Mouse (Mus musculus) heart, adult 18-20 months (tissue): ENCODE data around the gene Olfr625-ps1. TPM values are rescaled to one million over a fixed set of nuclear protein-coding genes. Genes with fewer than 3 reads are reported as not detected.
"Not testable (repeated sequence)": the region's sequence is repeated elsewhere in the genome, so short reads cannot be mapped to it uniquely, and the experiment has no call there.

ENCODE experiments used
- DNase-seq, 2 experiments: peaks; one replicate each; pipeline ENCODE4 v3.0.0; 2021 to 2022; ENCODE audit warnings: mixed read lengths in 1 of 2
- long read RNA-seq, 2 experiments: library from polyadenylated mRNA; stranded (forward); transcript quantifications; one replicate each; pipeline ENCODE4 v2.0.0; 2021
- total RNA-seq, 2 experiments: library from RNA; stranded (reverse); gene quantifications; 2 replicates each; pipeline ENCODE4 v1.2.3; 2021

Olfr625-ps1 gene
- total RNA-seq: not detected
- long read RNA-seq, experiment 1: 0 reads
- long read RNA-seq, experiment 2: 0 reads

- no peak for DNase-seq
Observed at GRCm38 (mm10) chr7:103682420-103682819, at the start of gene Olfr625-ps1. Gene Olfr625-ps1 (plus strand): TSS chr7:103682720.

DNA sequence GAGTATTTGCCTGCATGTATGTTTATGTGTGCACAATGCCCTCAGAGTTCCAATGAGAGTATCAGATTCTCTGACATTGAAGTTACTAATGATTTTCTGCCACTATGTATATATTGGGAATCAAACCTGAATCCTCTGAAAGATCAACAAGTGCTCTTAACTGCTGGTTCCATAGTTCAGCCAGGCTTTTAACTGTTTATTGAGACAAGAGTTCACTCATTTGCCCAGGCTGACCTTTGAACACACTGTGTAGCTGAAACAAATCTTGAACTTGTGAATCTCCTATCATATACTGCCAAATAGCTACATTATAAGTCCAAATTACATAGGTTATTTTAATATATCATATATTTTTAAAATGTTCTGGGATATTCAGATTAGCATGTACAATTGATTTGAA, 45.7 kb upstream of the Olfr625-ps1 start:
- DNase-seq: no peak

GRCm38 (mm10) chr7:103642602-103643001, 39.9 kb upstream of the Olfr625-ps1 start, which contains the start of gene Olfr622:
Gene Olfr622 (minus strand): TSS chr7:103642702.
- DNase-seq: no peak

DNA sequence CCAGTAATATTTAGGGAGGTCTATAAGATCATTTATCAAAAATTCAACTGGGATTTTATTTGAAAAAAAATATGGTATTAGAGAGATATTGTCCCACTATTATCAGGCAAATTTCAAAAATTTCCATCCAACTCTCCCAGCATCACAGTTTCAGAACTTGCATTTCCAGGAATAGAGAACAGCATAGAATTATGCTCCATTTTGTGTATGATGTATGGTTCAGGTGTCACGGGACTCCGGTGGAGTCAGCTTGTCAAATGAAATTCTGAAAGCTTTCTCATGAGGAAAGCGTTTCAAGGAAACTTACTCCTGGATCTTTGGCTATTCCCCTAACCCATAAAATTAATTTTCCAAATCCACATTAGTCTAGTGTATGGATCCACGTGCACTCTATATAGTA, 38.5 kb upstream of the Olfr625-ps1 start:
- DNase-seq: no peak

GRCm38 (mm10) chr7:103663598-103663997, 18.9 kb upstream of the Olfr625-ps1 start, which contains the start of gene Olfr623:
Gene Olfr623 (minus strand): TSS chr7:103663698.
- no peak for DNase-seq

GRCm38 (mm10) chr7:103671091-103671490, 11.4 kb upstream of the Olfr625-ps1 start, which contains the start of gene Olfr624:
Gene Olfr624 (minus strand): TSS chr7:103671191.
- no peak for DNase-seq

DNA sequence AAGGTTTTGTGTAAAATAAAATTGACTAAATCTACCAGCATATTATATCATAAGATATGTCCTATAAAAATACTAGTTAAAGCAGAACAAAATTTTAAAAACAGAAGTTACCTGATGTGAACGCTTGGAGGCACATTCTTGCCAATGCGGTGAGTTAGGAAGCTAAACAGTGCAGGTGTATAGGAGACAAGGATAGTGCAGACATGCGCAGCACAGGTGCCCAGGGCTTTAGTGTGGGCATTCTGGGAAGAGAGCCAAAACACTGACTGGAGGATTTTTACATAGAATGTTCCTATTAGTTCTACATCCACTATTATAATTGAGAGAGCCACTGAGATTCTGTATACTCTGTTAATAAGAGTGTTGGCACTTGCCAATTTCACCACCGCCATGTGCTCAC, 16.9 kb downstream of the Olfr625-ps1 start:
- no peak for DNase-seq

GRCm38 (mm10) chr7:103712024-103712423, 29.5 kb downstream of the Olfr625-ps1 start:
- DNase-seq: peak in 1 of 2 experiments; percentile 7

DNA sequence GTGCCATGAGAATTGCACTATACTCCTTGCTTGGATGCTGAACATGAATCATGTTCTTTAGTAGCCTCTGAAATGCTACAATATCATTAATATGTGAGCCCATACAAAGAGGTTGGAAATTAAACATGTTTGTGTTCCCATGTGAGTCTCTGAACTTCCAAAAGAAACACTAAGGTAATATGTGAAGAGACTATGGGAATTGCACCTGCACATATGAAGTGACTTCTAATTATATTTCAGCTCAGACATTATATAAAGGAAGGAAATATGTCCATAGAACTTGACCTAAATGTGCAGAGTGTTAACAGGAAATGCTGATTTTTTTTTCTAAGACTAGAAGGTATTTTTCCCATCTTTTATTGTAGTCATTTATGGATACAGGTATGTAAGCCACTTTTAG, 31.9 kb downstream of the Olfr625-ps1 start, which contains the start of gene Olfr243:
Gene Olfr243 (plus strand): TSS at position 301 of the 400 bp plus-strand sequence.
- no peak for DNase-seq

GRCm38 (mm10) chr7:103716398-103716797, 33.9 kb downstream of the Olfr625-ps1 start:
- not testable (repeated sequence) for DNase-seq

DNA sequence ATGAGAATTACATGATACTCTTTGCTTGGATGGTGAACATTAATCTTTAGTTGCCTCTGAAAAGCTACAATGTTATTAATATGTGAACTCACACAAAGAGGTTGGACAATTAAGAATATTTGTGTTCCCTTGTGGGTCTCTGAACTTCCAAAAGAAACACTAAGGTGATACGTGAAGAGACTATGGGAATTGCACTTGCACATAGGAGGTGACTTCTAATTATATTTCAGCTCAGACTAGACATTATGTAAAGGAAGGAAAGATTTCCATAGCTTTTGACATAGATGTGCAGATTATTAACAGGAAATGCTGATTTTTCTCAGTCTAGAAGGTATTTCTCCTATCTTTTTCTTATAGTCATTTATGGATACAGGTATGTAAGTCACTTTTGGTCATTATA, 47.6 kb downstream of the Olfr625-ps1 start, which contains the start of gene Olfr628:
Gene Olfr628 (plus strand): TSS at position 301 of the 400 bp plus-strand sequence.
- DNase-seq: no peak

Other genes starting within 250 kb of the Olfr625-ps1 start
- gene Olfr605, start 237.3 kb upstream of the Olfr625-ps1 start, total RNA-seq: not detected
- not detected for gene Olfr606, start 233.7 kb upstream of the Olfr625-ps1 start, total RNA-seq
- gene Olfr607, start 218.6 kb upstream of the Olfr625-ps1 start, total RNA-seq: not detected
- gene Olfr608, start 212.8 kb upstream of the Olfr625-ps1 start, total RNA-seq: not detected
- not detected for gene Olfr609, start 184.7 kb upstream of the Olfr625-ps1 start, total RNA-seq
- not detected for gene Olfr610, start 170.6 kb upstream of the Olfr625-ps1 start, total RNA-seq
- not detected for gene Olfr611, start 161.9 kb upstream of the Olfr625-ps1 start, total RNA-seq
- gene Olfr612, start 140.0 kb upstream of the Olfr625-ps1 start, total RNA-seq: not detected
- gene Olfr613, start 134.6 kb upstream of the Olfr625-ps1 start, total RNA-seq: not detected
- gene Olfr615, start 126.6 kb upstream of the Olfr625-ps1 start, total RNA-seq: not detected
- gene Olfr616, start 113.6 kb upstream of the Olfr625-ps1 start, total RNA-seq: not detected
- not detected for gene Olfr617, start 109.7 kb upstream of the Olfr625-ps1 start, total RNA-seq
- gene Olfr618, start 92.6 kb upstream of the Olfr625-ps1 start, total RNA-seq: not detected
- gene Olfr619, start 82.1 kb upstream of the Olfr625-ps1 start, total RNA-seq: not detected
- gene Olfr620, start 70.2 kb upstream of the Olfr625-ps1 start, total RNA-seq: not detected
- not detected for gene Olfr622, start 40.0 kb upstream of the Olfr625-ps1 start, total RNA-seq
- gene Olfr623, start 19.0 kb upstream of the Olfr625-ps1 start, total RNA-seq: not detected
- gene Olfr624, start 11.5 kb upstream of the Olfr625-ps1 start, total RNA-seq: not detected
- not detected for gene Olfr243, start 32.0 kb downstream of the Olfr625-ps1 start, total RNA-seq
- not detected for gene Olfr628, start 47.7 kb downstream of the Olfr625-ps1 start, total RNA-seq
- not detected for gene Olfr629, start 62.2 kb downstream of the Olfr625-ps1 start, total RNA-seq
- not detected for gene Olfr630, start 74.6 kb downstream of the Olfr625-ps1 start, total RNA-seq
- not detected for gene Olfr69, start 88.9 kb downstream of the Olfr625-ps1 start, total RNA-seq
- not detected for gene Olfr68, start 97.0 kb downstream of the Olfr625-ps1 start, total RNA-seq
- gene Olfr67, start 109.1 kb downstream of the Olfr625-ps1 start, total RNA-seq: not detected
- 1,000 to 10,000 TPM; 1,004 to 1,120 TPM for gene Hbb-bt, start 131.3 kb downstream of the Olfr625-ps1 start, total RNA-seq
- over 10,000 TPM; 10,167 to 10,648 TPM for gene Hbb-bs, start 145.4 kb downstream of the Olfr625-ps1 start, total RNA-seq
- gene Hbb-bh2, start 157.8 kb downstream of the Olfr625-ps1 start, total RNA-seq: not detected
- not detected for gene Hbb-bh1, start 160.4 kb downstream of the Olfr625-ps1 start, total RNA-seq
- not detected for gene Hbb-y, start 170.5 kb downstream of the Olfr625-ps1 start, total RNA-seq
- not detected for gene Olfr66, start 203.5 kb downstream of the Olfr625-ps1 start, total RNA-seq
- not detected for gene Olfr64, start 211.8 kb downstream of the Olfr625-ps1 start, total RNA-seq
- gene Olfr65, start 220.8 kb downstream of the Olfr625-ps1 start, total RNA-seq: not detected
- gene Olfr631, start 246.1 kb downstream of the Olfr625-ps1 start, total RNA-seq: not detected